Mouse (Mus musculus): Measurements from ENCODE around the gene Mettl2.

The Mettl2 gene

GRCm38 (mm10) chr11:105153068-105153833, 27.0 kb downstream of the Mettl2 start:
- DNase-seq: peak; percentile 89

- no peak for DNase-seq
These were observed 29.7 kb downstream of the Mettl2 start for GRCm38 (mm10) chr11:105155915-105156314.

GRCm38 (mm10) chr11:105156748-105157267, 30.6 kb downstream of the Mettl2 start:
- DNase-seq: no peak

- no peak for DNase-seq
These were observed 31.8 kb downstream of the Mettl2 start for GRCm38 (mm10) chr11:105158047-105158446.

GRCm38 (mm10) chr11:105159673-105160360, 33.6 kb downstream of the Mettl2 start:
- DNase-seq: no peak

- no peak for DNase-seq
These were observed 35.2 kb downstream of the Mettl2 start for GRCm38 (mm10) chr11:105161411-105161810.

- DNase-seq: no peak
These were observed 38.6 kb downstream of the Mettl2 start for GRCm38 (mm10) chr11:105164516-105165510.

GRCm38 (mm10) chr11:105166780-105167179, 40.6 kb downstream of the Mettl2 start:
- peak; percentile 83 for DNase-seq

GRCm38 (mm10) chr11:105178516-105178915, 52.3 kb downstream of the Mettl2 start, which contains the start of gene Tlk2:
TSS of gene Tlk2 (plus strand) at chr11:105178807.
- peak; percentile 10 for DNase-seq

GRCm38 (mm10) chr11:105179523-105179922, 53.3 kb downstream of the Mettl2 start:
- DNase-seq: peak; percentile 82

GRCm38 (mm10) chr11:105180471-105181091, 54.4 kb downstream of the Mettl2 start:
- peak; percentile 95 for DNase-seq

GRCm38 (mm10) chr11:105181126-105181637, 55.0 kb downstream of the Mettl2 start:
- peak; percentile 100 for DNase-seq

- DNase-seq: peak; percentile 95
These were observed 55.6 kb downstream of the Mettl2 start for GRCm38 (mm10) chr11:105181689-105182460.

- DNase-seq: no peak
These were observed 56.2 kb downstream of the Mettl2 start for GRCm38 (mm10) chr11:105182461-105182855.

GRCm38 (mm10) chr11:105184678-105185077, 58.5 kb downstream of the Mettl2 start:
- DNase-seq: peak; percentile 75

All from heart, adult 11 months (tissue).